Mouse (Mus musculus): ENCODE data around the gene Gm4070. TPM values are rescaled to one million over a fixed set of nuclear protein-coding genes. Genes with fewer than 3 reads are reported as not detected.
"Not testable (repeated sequence)": the region's sequence is repeated elsewhere in the genome, so short reads cannot be mapped to it uniquely, and the experiment has no call there.

Gm4070 gene
- 0.04 TPM in 1 of 2 replicates, not detected in the other for polyA plus RNA-seq (2014; fragmentation: Nextera tagmentation; extraction: Ambion mirVana)

- not testable (repeated sequence) for H3K4me1 ChIP-seq (replicated peaks; ENCODE audit: control insufficient read depth, insufficient read depth, low read length); ATAC-seq (replicated peaks; ENCODE audit: low FRiP score); H3K36me3 ChIP-seq (ENCODE audit: control insufficient read depth, insufficient read depth, low read length); H3K4me3 ChIP-seq (ENCODE audit: low read depth, low read length); H3K27me3 ChIP-seq (ENCODE audit: control insufficient read depth, insufficient read depth, low read length); H3K9me3 ChIP-seq (ENCODE audit: control insufficient read depth, low read length); H3K4me2 ChIP-seq (ENCODE audit: low read depth, low read length, severe bottlenecking); DNase-seq (ENCODE audit: low spot score); H3K9ac ChIP-seq (ENCODE audit: low read length); H3K27ac ChIP-seq (ENCODE audit: low read depth, low read length)
- WGBS = 87% methylated on average over 1 of the region's 1 CpGs
Measured at GRCm38 (mm10) chr7:105953812-105954211, at the start of gene Gm4070. TSS of gene Gm4070 (minus strand) at chr7:105953967.

DNA sequence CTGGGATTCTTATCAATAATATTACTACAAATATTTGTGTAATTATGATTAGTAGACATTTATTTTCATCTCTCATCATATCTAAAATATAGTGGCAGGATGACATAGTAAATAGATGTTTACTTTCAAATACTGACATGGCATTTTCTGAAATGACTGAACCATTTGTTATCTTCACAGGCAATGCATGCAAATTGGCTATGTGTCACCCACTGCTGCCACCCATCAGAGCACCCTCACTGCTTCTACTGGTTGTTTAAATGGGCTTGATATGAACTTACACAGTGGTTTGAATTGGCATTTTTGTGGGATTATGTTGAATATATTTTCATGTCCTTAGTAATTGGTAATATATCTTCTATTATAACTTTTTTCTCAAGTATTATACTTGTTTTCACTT, 773 bp upstream of the Gm4070 start:
- not testable (repeated sequence) for H3K9me3 ChIP-seq (ENCODE audit: control insufficient read depth, low read length); DNase-seq (ENCODE audit: low spot score); H3K27ac ChIP-seq (ENCODE audit: low read depth, low read length); H3K4me3 ChIP-seq (ENCODE audit: low read depth, low read length); ATAC-seq (replicated peaks; ENCODE audit: low FRiP score); H3K36me3 ChIP-seq (ENCODE audit: control insufficient read depth, insufficient read depth, low read length); H3K4me1 ChIP-seq (replicated peaks; ENCODE audit: control insufficient read depth, insufficient read depth, low read length); H3K9ac ChIP-seq (ENCODE audit: low read length); H3K27me3 ChIP-seq (ENCODE audit: control insufficient read depth, insufficient read depth, low read length); H3K4me2 ChIP-seq (ENCODE audit: low read depth, low read length, severe bottlenecking)

GRCm38 (mm10) chr7:105952408-105952807, 1.4 kb downstream of the Gm4070 start:
- not testable (repeated sequence) for H3K4me3 ChIP-seq (ENCODE audit: low read depth, low read length); H3K36me3 ChIP-seq (ENCODE audit: control insufficient read depth, insufficient read depth, low read length); H3K4me2 ChIP-seq (ENCODE audit: low read depth, low read length, severe bottlenecking); H3K27ac ChIP-seq (ENCODE audit: low read depth, low read length); H3K4me1 ChIP-seq (replicated peaks; ENCODE audit: control insufficient read depth, insufficient read depth, low read length); H3K9me3 ChIP-seq (ENCODE audit: control insufficient read depth, low read length); H3K27me3 ChIP-seq (ENCODE audit: control insufficient read depth, insufficient read depth, low read length); DNase-seq (ENCODE audit: low spot score); H3K9ac ChIP-seq (ENCODE audit: low read length)
- WGBS = no CpG with 5 or more reads among the region's 5 CpGs
- ATAC-seq (replicated peaks; ENCODE audit: low FRiP score) = peak; percentile 75

DNA sequence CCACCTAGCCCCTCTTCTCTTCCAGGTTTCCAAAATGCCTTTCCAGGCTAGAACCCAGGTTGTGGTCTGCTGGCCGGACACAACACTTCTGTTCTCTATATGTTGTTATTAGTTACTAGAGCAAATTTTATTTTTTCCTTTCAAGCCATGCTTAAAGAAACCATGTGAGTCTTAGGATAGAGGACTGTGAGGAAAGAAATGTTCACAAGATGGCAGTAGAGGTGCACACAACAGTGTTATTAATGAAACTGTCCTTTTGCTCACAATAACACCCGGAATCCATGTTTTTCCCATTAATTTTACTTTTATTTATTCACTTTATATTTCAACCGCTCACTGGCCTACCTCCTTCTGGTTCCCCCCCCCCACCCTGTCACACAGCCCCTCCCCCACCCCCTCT, 8.5 kb downstream of the Gm4070 start:
- DNase-seq (ENCODE audit: low spot score); H3K4me2 ChIP-seq (ENCODE audit: low read depth, low read length, severe bottlenecking); H3K36me3 ChIP-seq (ENCODE audit: control insufficient read depth, insufficient read depth, low read length); H3K27ac ChIP-seq (ENCODE audit: low read depth, low read length); H3K9ac ChIP-seq (ENCODE audit: low read length); ATAC-seq (replicated peaks; ENCODE audit: low FRiP score); H3K27me3 ChIP-seq (ENCODE audit: control insufficient read depth, insufficient read depth, low read length); H3K4me3 ChIP-seq (ENCODE audit: low read depth, low read length); H3K9me3 ChIP-seq (ENCODE audit: control insufficient read depth, low read length); H3K4me1 ChIP-seq (replicated peaks; ENCODE audit: control insufficient read depth, insufficient read depth, low read length): not testable (repeated sequence)
- 67% methylated on average over 1 of the region's 3 CpGs for WGBS

DNA sequence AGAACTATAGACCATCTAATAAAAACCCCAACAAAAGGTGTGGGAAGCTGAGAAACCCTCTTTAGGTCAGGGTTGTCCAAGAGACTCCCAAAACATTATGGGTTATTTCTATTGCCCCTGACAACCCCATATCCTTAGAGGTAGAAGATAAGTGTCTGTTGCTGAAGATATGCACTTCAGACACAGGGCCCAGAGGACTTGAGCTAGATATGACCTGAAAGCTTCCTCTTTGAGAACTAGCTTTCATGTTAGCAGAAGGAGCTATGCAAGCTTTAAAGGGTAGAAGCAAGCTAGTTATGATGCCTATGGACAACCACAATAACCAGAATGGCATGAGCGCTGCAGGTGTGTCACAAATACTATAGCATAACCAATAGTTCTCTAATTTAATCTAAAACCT, 21.6 kb downstream of the Gm4070 start:
- H3K4me2 ChIP-seq (ENCODE audit: low read depth, low read length, severe bottlenecking); H3K4me1 ChIP-seq (replicated peaks; ENCODE audit: control insufficient read depth, insufficient read depth, low read length); H3K4me3 ChIP-seq (ENCODE audit: low read depth, low read length); ATAC-seq (replicated peaks; ENCODE audit: low FRiP score); H3K9me3 ChIP-seq (ENCODE audit: control insufficient read depth, low read length); H3K27me3 ChIP-seq (ENCODE audit: control insufficient read depth, insufficient read depth, low read length); H3K27ac ChIP-seq (ENCODE audit: low read depth, low read length); DNase-seq (ENCODE audit: low spot score); H3K9ac ChIP-seq (ENCODE audit: low read length); H3K36me3 ChIP-seq (ENCODE audit: control insufficient read depth, insufficient read depth, low read length): not testable (repeated sequence)
- no CpG with 5 or more reads among the region's 1 CpGs for WGBS

- DNase-seq (ENCODE audit: low spot score); H3K27ac ChIP-seq (ENCODE audit: low read depth, low read length); H3K4me1 ChIP-seq (replicated peaks; ENCODE audit: control insufficient read depth, insufficient read depth, low read length); H3K9ac ChIP-seq (ENCODE audit: low read length); H3K36me3 ChIP-seq (ENCODE audit: control insufficient read depth, insufficient read depth, low read length); H3K4me2 ChIP-seq (ENCODE audit: low read depth, low read length, severe bottlenecking); H3K9me3 ChIP-seq (ENCODE audit: control insufficient read depth, low read length); H3K27me3 ChIP-seq (ENCODE audit: control insufficient read depth, insufficient read depth, low read length); H3K4me3 ChIP-seq (ENCODE audit: low read depth, low read length): not testable (repeated sequence)
- ATAC-seq (replicated peaks; ENCODE audit: low FRiP score) = peak; percentile 71; the same call in 1 of the 2 replicates
- WGBS = no CpG with 5 or more reads among the region's 2 CpGs
Measured at GRCm38 (mm10) chr7:105883588-105884336, 70.0 kb downstream of the Gm4070 start.

GRCm38 (mm10) chr7:105879717-105880484, 73.9 kb downstream of the Gm4070 start:
- WGBS = 81% methylated on average over 1 of the region's 2 CpGs
- not testable (repeated sequence) for H3K27me3 ChIP-seq (ENCODE audit: control insufficient read depth, insufficient read depth, low read length); H3K4me2 ChIP-seq (ENCODE audit: low read depth, low read length, severe bottlenecking); H3K36me3 ChIP-seq (ENCODE audit: control insufficient read depth, insufficient read depth, low read length); H3K9me3 ChIP-seq (ENCODE audit: control insufficient read depth, low read length); DNase-seq (ENCODE audit: low spot score); H3K9ac ChIP-seq (ENCODE audit: low read length); H3K27ac ChIP-seq (ENCODE audit: low read depth, low read length); H3K4me1 ChIP-seq (replicated peaks; ENCODE audit: control insufficient read depth, insufficient read depth, low read length); H3K4me3 ChIP-seq (ENCODE audit: low read depth, low read length); ATAC-seq (replicated peaks; ENCODE audit: low FRiP score)

GRCm38 (mm10) chr7:105855718-105856560, 97.8 kb downstream of the Gm4070 start:
- not testable (repeated sequence) for ATAC-seq (replicated peaks; ENCODE audit: low FRiP score); H3K4me1 ChIP-seq (replicated peaks; ENCODE audit: control insufficient read depth, insufficient read depth, low read length); H3K9ac ChIP-seq (ENCODE audit: low read length); H3K9me3 ChIP-seq (ENCODE audit: control insufficient read depth, low read length); H3K27me3 ChIP-seq (ENCODE audit: control insufficient read depth, insufficient read depth, low read length); H3K4me3 ChIP-seq (ENCODE audit: low read depth, low read length); DNase-seq (ENCODE audit: low spot score); H3K4me2 ChIP-seq (ENCODE audit: low read depth, low read length, severe bottlenecking); H3K36me3 ChIP-seq (ENCODE audit: control insufficient read depth, insufficient read depth, low read length); H3K27ac ChIP-seq (ENCODE audit: low read depth, low read length)
- WGBS = no CpG with 5 or more reads among the region's 2 CpGs

Measured in forebrain, embryonic 11.5 days (tissue).